Mouse (Mus musculus): Measurements from ENCODE around the gene Exd1. TPM values are rescaled to one million over a fixed set of nuclear protein-coding genes. Genes with fewer than 3 reads are reported as not detected.

Gene Exd1
- polyA plus RNA-seq (2016; fragmentation: Nextera tagmentation; extraction: Ambion mirVana): 0.39 and 0.62 TPM in 2 replicates

DNA sequence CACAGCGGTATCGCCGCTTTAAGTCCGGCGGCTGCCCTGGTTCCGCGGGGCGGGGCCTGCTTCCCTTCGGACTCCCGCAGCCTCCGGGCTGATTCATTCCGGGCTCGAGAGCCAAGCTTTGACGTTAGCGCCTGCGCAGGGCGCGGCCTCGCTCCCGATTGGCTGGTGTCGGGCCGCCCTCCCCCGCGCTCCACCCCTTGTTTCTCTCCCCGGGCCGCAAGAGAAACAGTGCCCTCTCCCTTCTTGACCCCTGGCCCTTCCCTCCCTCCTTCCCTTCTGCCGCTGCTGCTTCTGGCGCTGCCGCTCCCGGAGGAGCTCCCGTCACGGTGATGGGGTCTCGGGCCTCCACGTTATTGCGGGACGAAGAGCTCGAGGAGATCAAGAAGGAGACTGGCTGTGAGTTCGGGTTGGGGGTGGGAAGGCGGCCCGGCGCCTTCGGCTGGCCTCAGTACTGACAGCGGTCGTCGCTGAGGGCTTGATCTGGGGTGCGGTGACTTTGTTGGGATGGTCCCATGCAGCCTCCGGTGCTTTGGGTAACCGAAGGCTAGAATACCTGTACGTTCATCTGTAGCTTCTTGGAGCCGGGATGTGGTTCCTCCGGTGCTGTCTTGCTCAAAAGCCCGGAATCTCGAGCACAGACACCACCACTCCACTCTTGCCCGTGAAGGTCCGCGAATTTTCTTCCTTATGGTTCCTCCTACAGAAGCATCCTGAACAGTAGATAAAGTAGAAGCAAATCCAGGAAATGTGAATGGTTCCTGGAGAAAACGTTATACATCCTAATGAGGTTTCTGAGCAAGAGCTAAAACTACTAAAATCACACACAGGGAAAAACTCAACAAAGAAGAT lies at the start of gene Exd1, which contains the start of gene Chp1:
Exd1 (minus strand) TSS at position 106 of the 849 bp plus-strand sequence.
Chp1 (plus strand) TSS at position 176 of the 849 bp plus-strand sequence.
- peak within 1 kb of the TSS; percentile 65 for H3K4me3 ChIP-seq
- peak; percentile 99 for DNase-seq (ENCODE audit: low spot score)
- H3K4me1 ChIP-seq: peaks cover 26% of the 10 kb centered on the region
- H3K9me3 ChIP-seq (replicated peaks): no peaks in the 10 kb centered on the region
- peaks cover 3% of the 10 kb centered on the region; the same call in 1 of the 2 replicates for H3K36me3 ChIP-seq
- H3K27me3 ChIP-seq (ENCODE audit: low read depth, poor library complexity, severe bottlenecking): no peaks in the 10 kb centered on the region
- under 1% methylated on average over 57 of the region's 57 CpGs for WGBS
- H3K27ac ChIP-seq (replicated peaks): peak within 1 kb of the TSS; percentile 84

DNA sequence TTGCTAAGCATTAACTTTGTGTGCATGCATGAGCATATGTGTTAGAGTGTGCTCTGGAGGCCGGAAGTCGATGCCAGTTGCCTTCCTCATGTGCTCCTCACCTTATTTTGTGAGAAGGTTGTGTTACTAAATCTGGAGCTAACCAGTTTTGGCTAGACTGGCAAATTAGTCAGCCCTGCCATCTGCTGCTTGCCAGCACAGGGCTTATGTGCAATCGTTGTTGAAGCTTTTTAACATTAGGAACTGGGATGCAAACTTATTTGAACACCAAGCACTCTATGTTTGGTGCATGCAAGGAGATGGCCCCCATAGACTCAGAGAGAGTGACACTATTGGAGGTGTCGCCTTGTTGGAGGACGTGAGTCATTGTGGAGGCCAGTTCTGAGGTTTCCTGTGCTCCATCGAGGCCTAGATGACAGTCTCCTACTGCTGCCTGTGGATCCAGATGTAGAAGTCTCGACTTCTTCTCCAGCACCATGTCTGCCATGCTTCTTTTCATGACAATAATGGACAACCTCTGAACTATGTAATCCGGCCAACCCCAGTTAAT lies 49.4 kb upstream of the Exd1 start:
- no peak overlapping the region for H3K27ac ChIP-seq (replicated peaks)
- no peaks in the 10 kb centered on the region for H3K27me3 ChIP-seq (ENCODE audit: low read depth, poor library complexity, severe bottlenecking)
- H3K9me3 ChIP-seq (replicated peaks): no peaks in the 10 kb centered on the region
- no peak overlapping the region for H3K4me3 ChIP-seq
- H3K36me3 ChIP-seq: peaks cover 59% of the 10 kb centered on the region
- DNase-seq (ENCODE audit: low spot score): no peak
- peaks cover 21% of the 10 kb centered on the region for H3K4me1 ChIP-seq
- WGBS: 94% methylated on average over 8 of the region's 8 CpGs

DNA sequence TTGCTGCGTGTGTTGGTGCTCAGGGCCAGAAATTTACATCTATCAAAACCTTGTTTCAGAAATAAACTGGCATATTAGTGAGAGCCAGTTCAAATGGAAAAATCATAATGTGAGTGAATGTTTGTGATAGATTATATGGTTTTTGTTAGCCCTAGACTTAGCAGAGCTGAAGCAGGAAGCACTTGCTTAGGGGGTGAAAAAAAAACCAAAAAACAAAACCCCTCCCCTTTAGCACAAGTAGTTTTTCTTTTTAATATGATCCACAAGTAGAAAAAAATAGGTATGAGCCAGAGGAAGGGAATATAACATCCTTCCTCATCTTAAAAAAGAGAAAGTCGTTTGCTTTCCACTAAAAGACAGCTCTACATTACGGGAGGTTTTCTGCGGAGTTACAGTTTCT lies 47.9 kb upstream of the Exd1 start:
- H3K27ac ChIP-seq (replicated peaks): peak overlapping the region; percentile 97
- H3K9me3 ChIP-seq (replicated peaks): no peaks in the 10 kb centered on the region
- 73% methylated on average over 4 of the region's 4 CpGs for WGBS
- H3K4me1 ChIP-seq: peaks cover 21% of the 10 kb centered on the region
- peaks cover 53% of the 10 kb centered on the region for H3K36me3 ChIP-seq
- H3K27me3 ChIP-seq (ENCODE audit: low read depth, poor library complexity, severe bottlenecking): no peaks in the 10 kb centered on the region
- DNase-seq (ENCODE audit: low spot score): no peak
- peak overlapping the region; percentile 98 for H3K4me3 ChIP-seq

DNA sequence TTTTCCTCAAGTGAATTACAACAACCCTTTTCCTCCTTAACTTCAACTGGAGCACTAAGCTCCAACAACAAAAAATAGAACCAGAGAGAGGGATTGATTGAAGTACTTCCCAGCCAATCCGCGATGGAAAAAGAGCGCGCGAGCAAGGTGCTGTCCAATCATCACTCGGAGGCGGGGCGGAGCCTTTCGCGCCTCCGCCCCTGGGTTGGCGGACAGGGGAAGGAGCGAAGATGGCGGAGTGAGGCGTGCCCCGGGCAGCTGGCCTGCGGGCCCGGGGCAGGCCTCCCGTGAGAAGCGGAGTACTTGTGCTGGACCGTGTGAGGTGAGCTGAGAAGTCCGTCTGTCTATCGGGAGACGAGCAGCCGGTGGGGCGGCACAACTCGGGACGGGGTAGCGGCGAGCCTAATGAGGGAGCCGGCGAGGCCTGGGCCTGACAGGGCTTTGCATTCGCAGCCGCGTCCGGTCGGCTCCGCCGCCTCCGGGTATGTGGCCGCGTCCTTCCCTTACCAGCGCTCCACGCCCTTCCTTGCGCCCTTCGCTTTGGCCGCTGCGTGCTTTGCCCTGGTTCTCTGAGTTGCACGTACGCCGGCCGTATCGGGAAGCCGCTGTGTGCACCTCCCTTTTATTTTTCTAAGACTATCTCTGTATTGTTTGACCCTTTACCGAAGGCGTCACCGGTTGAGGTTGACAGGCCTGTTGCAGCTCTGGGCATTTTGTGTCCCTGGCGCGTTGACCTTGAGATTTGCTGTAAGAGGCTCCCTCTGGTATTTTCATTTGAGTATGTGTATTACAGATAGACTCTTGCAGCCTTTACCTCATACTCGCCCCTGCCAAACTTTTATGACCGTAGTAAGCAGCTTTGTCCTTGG lies 46.9 kb upstream of the Exd1 start:
- Histone ChIP-seq H3K27me3 (ENCODE audit: low read depth, poor library complexity, severe bottlenecking) (no peaks in the 10 kb centered on the region), H3K36me3 (peaks cover 44% of the 10 kb centered on the region), H3K4me1 (peaks cover 21% of the 10 kb centered on the region), H3K9me3 (replicated peaks) (no peaks in the 10 kb centered on the region), H3K27ac (replicated peaks) (peak overlapping the region; percentile 97), H3K4me3 (peak overlapping the region; percentile 98)
- peak; percentile 95 for DNase-seq (ENCODE audit: low spot score)
- under 1% methylated on average over 61 of the region's 61 CpGs for WGBS

DNA sequence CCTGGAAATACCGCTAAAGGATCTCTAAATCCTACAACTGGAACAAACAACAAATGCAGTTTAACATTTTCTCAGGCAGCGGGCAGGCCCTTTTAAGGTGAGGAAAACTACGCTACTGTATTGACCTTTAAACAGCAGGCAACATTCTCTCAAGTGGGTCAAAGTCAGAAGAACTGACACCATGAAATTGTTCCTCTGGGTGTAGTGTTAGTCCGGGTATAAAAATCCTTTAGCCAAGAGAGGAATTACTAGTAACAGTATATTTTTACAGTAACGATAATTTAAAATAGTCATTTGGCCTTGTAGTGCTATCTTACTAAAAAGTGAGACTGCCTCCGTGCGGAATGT lies 46.3 kb upstream of the Exd1 start:
- Histone ChIP-seq H3K4me1 (peaks cover 21% of the 10 kb centered on the region), H3K9me3 (replicated peaks) (no peaks in the 10 kb centered on the region), H3K4me3 (peak overlapping the region; percentile 98), H3K27ac (replicated peaks) (peak overlapping the region; percentile 97), H3K27me3 (ENCODE audit: low read depth, poor library complexity, severe bottlenecking) (no peaks in the 10 kb centered on the region), H3K36me3 (peaks cover 37% of the 10 kb centered on the region)
- 12% methylated on average over 7 of the region's 7 CpGs for WGBS
- peak; percentile 20 for DNase-seq (ENCODE audit: low spot score)

DNA sequence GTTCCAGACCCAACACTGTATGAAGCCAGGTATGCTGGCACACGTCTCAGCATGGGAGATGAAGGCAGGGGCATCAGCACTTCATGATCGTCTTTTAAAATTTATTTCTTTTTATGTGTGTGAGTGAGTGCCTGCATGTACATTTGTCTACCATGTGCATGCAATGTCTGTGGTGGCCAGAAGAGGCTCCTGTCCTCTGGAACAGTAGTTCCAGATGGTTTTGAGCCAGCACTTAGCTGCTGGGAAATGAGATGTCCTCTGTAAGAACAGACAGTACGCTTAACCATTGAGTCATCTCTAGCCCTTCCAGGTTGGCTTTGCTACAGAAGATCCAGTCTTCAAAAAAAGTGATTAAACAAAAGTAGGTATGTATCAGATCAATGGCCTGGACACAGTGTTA lies 43.8 kb upstream of the Exd1 start:
- peaks cover 20% of the 10 kb centered on the region for H3K4me1 ChIP-seq
- DNase-seq (ENCODE audit: low spot score): no peak
- WGBS: 90% methylated on average over 3 of the region's 3 CpGs

DNA sequence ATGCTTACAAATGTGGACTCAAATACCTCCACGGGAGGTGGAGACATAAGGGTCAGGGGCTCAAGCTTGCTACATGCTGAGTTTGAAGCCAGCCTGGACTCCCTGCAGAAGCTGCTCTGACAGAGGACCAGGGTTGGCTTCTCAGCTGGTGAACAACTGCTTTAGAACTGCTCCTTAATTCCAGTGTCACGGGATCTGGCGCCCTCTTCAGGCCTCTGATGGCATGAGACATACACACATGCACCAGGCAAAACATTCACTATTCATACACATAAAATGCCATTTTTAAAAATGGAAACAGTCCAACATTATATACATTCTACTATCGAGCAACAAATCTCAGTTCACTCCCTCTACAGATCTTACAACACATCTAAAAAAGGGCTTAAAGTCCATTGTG lies 40.0 kb upstream of the Exd1 start:
- peak; percentile 54 for DNase-seq (ENCODE audit: low spot score)
- Histone ChIP-seq H3K9me3 (replicated peaks) (no peaks in the 10 kb centered on the region), H3K27me3 (ENCODE audit: low read depth, poor library complexity, severe bottlenecking) (no peaks in the 10 kb centered on the region), H3K4me1 (no peaks in the 10 kb centered on the region), H3K27ac (replicated peaks) (no peak overlapping the region), H3K36me3 (peaks cover 12% of the 10 kb centered on the region; the same call in 1 of the 2 replicates), H3K4me3 (no peak overlapping the region)
- 15% methylated on average over 4 of the region's 4 CpGs for WGBS

More for the DNA sequence above, 43.8 kb upstream of the Exd1 start:
- H3K4me3 ChIP-seq: no peak overlapping the region
- peaks cover 14% of the 10 kb centered on the region for H3K36me3 ChIP-seq
- no peaks in the 10 kb centered on the region for H3K27me3 ChIP-seq (ENCODE audit: low read depth, poor library complexity, severe bottlenecking)
- H3K9me3 ChIP-seq (replicated peaks): no peaks in the 10 kb centered on the region
- no peak overlapping the region for H3K27ac ChIP-seq (replicated peaks)

DNA sequence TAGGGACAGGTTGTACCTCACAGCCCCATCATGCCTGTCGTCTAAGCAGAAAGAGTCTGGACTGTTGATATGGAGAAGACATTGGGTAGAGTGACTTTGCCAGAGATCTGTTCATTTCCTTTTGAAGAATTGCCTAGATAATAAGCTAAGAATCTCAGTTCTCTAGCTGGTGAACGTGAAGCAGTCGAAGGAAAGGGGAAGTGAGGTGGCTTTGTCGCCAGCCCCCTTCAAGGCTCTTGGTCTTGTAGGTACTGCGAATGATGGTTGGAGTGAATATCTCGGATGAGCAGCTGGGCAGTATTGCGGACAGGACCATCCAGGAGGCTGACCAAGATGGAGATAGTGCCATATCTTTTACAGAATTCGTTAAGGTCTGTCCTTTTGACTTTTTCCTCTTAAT lies 36.9 kb upstream of the Exd1 start:
- DNase-seq (ENCODE audit: low spot score): no peak
- Histone ChIP-seq H3K9me3 (replicated peaks) (no peaks in the 10 kb centered on the region), H3K4me3 (no peak overlapping the region), H3K27me3 (ENCODE audit: low read depth, poor library complexity, severe bottlenecking) (no peaks in the 10 kb centered on the region), H3K4me1 (no peaks in the 10 kb centered on the region), H3K36me3 (peaks cover 2% of the 10 kb centered on the region; the same call in 1 of the 2 replicates), H3K27ac (replicated peaks) (no peak overlapping the region)
- WGBS: 92% methylated on average over 8 of the region's 8 CpGs

DNA sequence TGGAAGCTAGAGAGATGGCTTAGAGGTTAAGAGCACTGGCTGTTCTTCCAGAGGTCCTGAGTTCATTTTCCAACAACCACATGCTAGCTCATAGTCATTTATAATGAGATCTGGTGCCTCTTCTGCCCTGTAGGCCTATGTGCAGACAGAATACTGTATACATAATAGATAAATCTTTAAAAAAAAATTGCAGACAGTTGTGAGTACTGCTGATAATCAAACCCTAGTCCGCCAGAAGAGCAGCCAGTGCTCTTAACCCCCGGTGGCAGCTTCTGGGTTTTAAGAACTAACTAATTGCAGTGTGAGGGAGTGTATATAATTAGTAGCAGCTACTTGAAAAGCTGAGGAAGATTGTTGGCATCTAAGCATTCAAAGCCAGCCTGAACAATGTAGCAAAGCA lies 36.0 kb upstream of the Exd1 start:
- Histone ChIP-seq H3K36me3 (peaks cover 2% of the 10 kb centered on the region; the same call in 1 of the 2 replicates), H3K9me3 (replicated peaks) (no peaks in the 10 kb centered on the region), H3K27me3 (ENCODE audit: low read depth, poor library complexity, severe bottlenecking) (no peaks in the 10 kb centered on the region), H3K4me3 (no peak overlapping the region), H3K4me1 (no peaks in the 10 kb centered on the region), H3K27ac (replicated peaks) (no peak overlapping the region)
- no peak for DNase-seq (ENCODE audit: low spot score)
- WGBS: 74% methylated on average over 2 of the region's 2 CpGs

DNA sequence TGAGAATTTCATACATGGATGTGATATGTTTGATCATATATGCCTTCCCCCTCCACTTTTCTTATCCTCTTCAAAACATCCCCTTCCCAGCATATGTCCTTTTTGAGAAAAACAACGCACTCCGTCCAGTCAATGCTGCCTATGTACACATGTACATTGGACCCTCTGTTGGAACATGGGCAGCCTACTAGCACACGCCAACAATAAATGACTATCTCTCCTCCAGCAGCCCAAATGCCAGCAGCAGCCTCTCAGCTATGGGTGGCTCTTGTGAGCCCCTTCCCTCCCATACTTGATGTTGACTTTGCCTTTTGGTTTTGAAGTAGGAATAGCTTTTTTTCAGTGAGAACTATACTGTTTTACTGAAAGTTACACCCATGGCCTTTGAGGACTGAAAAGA lies 34.1 kb upstream of the Exd1 start:
- DNase-seq (ENCODE audit: low spot score): no peak
- 94% methylated on average over 3 of the region's 3 CpGs for WGBS

DNA sequence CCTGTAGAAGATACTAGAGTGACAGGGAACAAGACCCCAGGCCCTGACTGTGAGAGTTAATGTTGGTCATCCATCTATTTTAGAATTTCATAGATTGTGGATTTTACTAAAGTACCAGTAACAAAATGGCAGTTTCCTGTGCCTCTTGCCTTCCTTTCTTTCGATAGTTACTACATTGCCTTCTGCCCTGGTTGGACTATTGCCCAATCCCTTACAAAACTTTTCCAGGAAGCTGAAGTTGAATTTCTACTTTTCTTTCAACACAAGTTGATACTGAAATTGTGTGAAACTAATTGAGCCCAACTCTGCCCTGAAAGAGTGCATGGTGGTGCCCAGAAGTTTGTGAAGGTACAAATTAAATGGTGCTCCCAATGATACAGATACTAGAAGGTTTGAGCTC lies 25.0 kb upstream of the Exd1 start:
- H3K36me3 ChIP-seq: peaks cover 19% of the 10 kb centered on the region
- H3K9me3 ChIP-seq (replicated peaks): no peaks in the 10 kb centered on the region
- no peaks in the 10 kb centered on the region for H3K27me3 ChIP-seq (ENCODE audit: low read depth, poor library complexity, severe bottlenecking)
- H3K4me1 ChIP-seq: no peaks in the 10 kb centered on the region
- DNase-seq (ENCODE audit: low spot score): no peak
- 86% methylated on average over 1 of the region's 1 CpGs for WGBS
- H3K27ac ChIP-seq (replicated peaks): no peak overlapping the region
- no peak overlapping the region for H3K4me3 ChIP-seq

More for the DNA sequence above, 34.1 kb upstream of the Exd1 start:
- no peaks in the 10 kb centered on the region for H3K27me3 ChIP-seq (ENCODE audit: low read depth, poor library complexity, severe bottlenecking)
- no peaks in the 10 kb centered on the region for H3K4me1 ChIP-seq
- H3K27ac ChIP-seq (replicated peaks): no peak overlapping the region
- no peak overlapping the region for H3K4me3 ChIP-seq
- H3K36me3 ChIP-seq: peaks cover 2% of the 10 kb centered on the region; the same call in 1 of the 2 replicates
- no peaks in the 10 kb centered on the region for H3K9me3 ChIP-seq (replicated peaks)

DNA sequence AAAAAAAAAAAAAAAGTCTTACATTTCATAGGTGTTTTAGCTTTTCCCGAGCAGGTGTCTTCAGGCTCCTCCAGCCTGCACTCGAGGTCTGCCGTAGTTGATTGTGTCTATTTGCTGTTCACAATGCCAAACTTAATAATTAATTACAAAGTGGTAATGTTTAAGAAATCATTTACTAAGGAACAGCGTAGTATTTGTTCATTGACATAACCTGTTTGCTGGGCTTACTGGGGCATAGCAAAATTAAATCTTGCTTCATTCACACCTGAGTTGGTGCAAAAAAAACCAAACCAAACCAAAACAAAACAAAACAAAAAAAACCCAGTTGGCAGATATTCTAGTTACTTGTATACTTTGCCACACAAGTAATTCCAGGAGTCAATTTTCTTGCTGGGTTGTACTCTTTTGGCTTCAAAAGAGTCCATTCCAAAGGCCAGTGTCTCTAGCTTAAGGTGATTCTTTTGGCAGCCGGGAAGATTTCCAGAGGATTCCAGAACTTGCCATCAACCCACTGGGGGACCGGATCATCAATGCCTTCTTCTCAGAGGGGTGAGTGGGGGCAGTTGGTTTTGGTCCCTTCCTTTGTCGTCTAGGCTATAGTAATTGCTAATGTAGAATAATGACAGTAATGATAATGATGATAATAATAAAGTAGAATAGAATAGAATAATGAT lies 18.9 kb upstream of the Exd1 start:
- no peaks in the 10 kb centered on the region for H3K27me3 ChIP-seq (ENCODE audit: low read depth, poor library complexity, severe bottlenecking)
- 94% methylated on average over 7 of the region's 7 CpGs for WGBS
- H3K4me3 ChIP-seq: no peak overlapping the region
- H3K4me1 ChIP-seq: no peaks in the 10 kb centered on the region
- no peaks in the 10 kb centered on the region for H3K9me3 ChIP-seq (replicated peaks)
- no peak overlapping the region for H3K27ac ChIP-seq (replicated peaks)
- DNase-seq (ENCODE audit: low spot score): no peak
- H3K36me3 ChIP-seq: peaks cover 19% of the 10 kb centered on the region
